Mouse (Mus musculus): ENCODE results near the gene Olfr1418. TPM values are rescaled to one million over a fixed set of nuclear protein-coding genes. Genes with fewer than 3 reads are reported as not detected.
A peak's percentile ranks its signal among the peaks of the same experiment; 100 is the strongest.

The Olfr1418 gene
- total and polyA plus RNA-seq, 3 experiments: 0.11 TPM; not detected in 2

GRCm38 (mm10) chr19:11852652-11853051, 8.2 kb downstream of the Olfr1418 start:
- TF ChIP-seq POLR2AphosphoS5 (IDR thresholded peaks at IDR 0.05; ENCODE audit: insufficient replicate concordance, low read depth, low read length) (no peak), GATA1 (IDR thresholded peaks at IDR 0.05; ENCODE audit: borderline replicate concordance, low read length) (no peak), TAL1 (conservative IDR thresholded peaks at IDR 0.05; ENCODE audit: low read depth, low read length) (no peak)
- Histone ChIP-seq H3K27me3 (ENCODE audit: insufficient read depth, low read length) (peaks cover 3% of the 10 kb centered on the region), H3K4me3 (ENCODE audit: low read depth, low read length) (no peak overlapping the region), H3K4me1 (ENCODE audit: insufficient read depth, low read depth, low read length) (no peaks in the 10 kb centered on the region), H3K36me3 (replicated peaks) (no peaks in the 10 kb centered on the region), H3K9me3 (replicated peaks) (no peaks in the 10 kb centered on the region)
- DNase-seq (ENCODE audit: low spot score) (no peak), ATAC-seq (ENCODE audit: extremely low read depth, insufficient number of reproducible peaks, low FRiP score, poor library complexity, severe bottlenecking) (no peak)

GRCm38 (mm10) chr19:11846333-11846732, 14.5 kb downstream of the Olfr1418 start:
- H3K36me3 ChIP-seq (replicated peaks): no peaks in the 10 kb centered on the region

GRCm38 (mm10) chr19:11839119-11839518, 21.7 kb downstream of the Olfr1418 start, which contains the start of gene Olfr1417:
Gene Olfr1417 (minus strand): TSS chr19:11839219.
- Histone ChIP-seq H3K9me3 (replicated peaks) (no peaks in the 10 kb centered on the region), H3K36me3 (replicated peaks) (no peaks in the 10 kb centered on the region), H3K4me3 (ENCODE audit: low read depth, low read length) (no peak within 1 kb of the TSS), H3K27me3 (ENCODE audit: insufficient read depth, low read length) (no peaks in the 10 kb centered on the region; the same call in 1 of the 2 replicates), H3K4me1 (ENCODE audit: insufficient read depth, low read depth, low read length) (no peaks in the 10 kb centered on the region)
- no peak for ATAC-seq (ENCODE audit: extremely low read depth, insufficient number of reproducible peaks, low FRiP score, poor library complexity, severe bottlenecking)
- TF ChIP-seq GATA1 (IDR thresholded peaks at IDR 0.05; ENCODE audit: borderline replicate concordance, low read length): no peak
- no peak for TF ChIP-seq POLR2AphosphoS5 (IDR thresholded peaks at IDR 0.05; ENCODE audit: insufficient replicate concordance, low read depth, low read length)
- TF ChIP-seq CTCF (IDR thresholded peaks at IDR 0.05; ENCODE audit: low read depth, low read length): no peak
- no peak for TF ChIP-seq GATA2 (IDR thresholded peaks at IDR 0.05; ENCODE audit: borderline replicate concordance, low read depth, low read length)
- TF ChIP-seq TAL1 (conservative IDR thresholded peaks at IDR 0.05; ENCODE audit: low read depth, low read length): no peak
- DNase-seq (ENCODE audit: low spot score): no peak

More at GRCm38 (mm10) chr19:11846333-11846732, 14.5 kb downstream of the Olfr1418 start:
- Histone ChIP-seq H3K4me1 (ENCODE audit: insufficient read depth, low read depth, low read length) (no peaks in the 10 kb centered on the region), H3K4me3 (ENCODE audit: low read depth, low read length) (no peak overlapping the region), H3K9me3 (replicated peaks) (no peaks in the 10 kb centered on the region), H3K27me3 (ENCODE audit: insufficient read depth, low read length) (no peaks in the 10 kb centered on the region; the same call in 1 of the 2 replicates)
- ATAC-seq (ENCODE audit: extremely low read depth, insufficient number of reproducible peaks, low FRiP score, poor library complexity, severe bottlenecking) (no peak), DNase-seq (ENCODE audit: low spot score) (no peak)
- TF ChIP-seq GATA1 (IDR thresholded peaks at IDR 0.05; ENCODE audit: borderline replicate concordance, low read length) (no peak), GATA2 (IDR thresholded peaks at IDR 0.05; ENCODE audit: borderline replicate concordance, low read depth, low read length) (no peak), CTCF (IDR thresholded peaks at IDR 0.05; ENCODE audit: low read depth, low read length) (no peak), POLR2AphosphoS5 (IDR thresholded peaks at IDR 0.05; ENCODE audit: insufficient replicate concordance, low read depth, low read length) (no peak), TAL1 (conservative IDR thresholded peaks at IDR 0.05; ENCODE audit: low read depth, low read length) (no peak)

- ATAC-seq (ENCODE audit: extremely low read depth, insufficient number of reproducible peaks, low FRiP score, poor library complexity, severe bottlenecking) (no peak), DNase-seq (ENCODE audit: low spot score) (no peak)
- TF ChIP-seq GATA2 (IDR thresholded peaks at IDR 0.05; ENCODE audit: borderline replicate concordance, low read depth, low read length) (no peak), TAL1 (conservative IDR thresholded peaks at IDR 0.05; ENCODE audit: low read depth, low read length) (no peak), POLR2AphosphoS5 (IDR thresholded peaks at IDR 0.05; ENCODE audit: insufficient replicate concordance, low read depth, low read length) (no peak), CTCF (IDR thresholded peaks at IDR 0.05; ENCODE audit: low read depth, low read length) (no peak), GATA1 (IDR thresholded peaks at IDR 0.05; ENCODE audit: borderline replicate concordance, low read length) (no peak)
- Histone ChIP-seq H3K4me3 (ENCODE audit: low read depth, low read length) (no peak overlapping the region), H3K4me1 (ENCODE audit: insufficient read depth, low read depth, low read length) (no peaks in the 10 kb centered on the region), H3K27me3 (ENCODE audit: insufficient read depth, low read length) (peaks cover under 1% of the 10 kb centered on the region; the same call in 1 of the 2 replicates), H3K9me3 (replicated peaks) (no peaks in the 10 kb centered on the region), H3K36me3 (replicated peaks) (no peaks in the 10 kb centered on the region)
Measured at GRCm38 (mm10) chr19:11823346-11824065, 37.4 kb downstream of the Olfr1418 start.

- no peak for ATAC-seq (ENCODE audit: extremely low read depth, insufficient number of reproducible peaks, low FRiP score, poor library complexity, severe bottlenecking)
- no peak for DNase-seq (ENCODE audit: low spot score)
- Histone ChIP-seq H3K4me1 (ENCODE audit: insufficient read depth, low read depth, low read length) (no peaks in the 10 kb centered on the region), H3K36me3 (replicated peaks) (no peaks in the 10 kb centered on the region), H3K9me3 (replicated peaks) (no peaks in the 10 kb centered on the region), H3K4me3 (ENCODE audit: low read depth, low read length) (no peak overlapping the region), H3K27me3 (ENCODE audit: insufficient read depth, low read length) (peaks cover 15% of the 10 kb centered on the region)
- TF ChIP-seq GATA1 (IDR thresholded peaks at IDR 0.05; ENCODE audit: borderline replicate concordance, low read length): no peak
- TF ChIP-seq GATA2 (IDR thresholded peaks at IDR 0.05; ENCODE audit: borderline replicate concordance, low read depth, low read length): no peak
- TF ChIP-seq POLR2AphosphoS5 (IDR thresholded peaks at IDR 0.05; ENCODE audit: insufficient replicate concordance, low read depth, low read length): no peak
- TF ChIP-seq CTCF (IDR thresholded peaks at IDR 0.05; ENCODE audit: low read depth, low read length): no peak
- no peak for TF ChIP-seq TAL1 (conservative IDR thresholded peaks at IDR 0.05; ENCODE audit: low read depth, low read length)
Measured at GRCm38 (mm10) chr19:11820211-11820610, 40.7 kb downstream of the Olfr1418 start.

GRCm38 (mm10) chr19:11819800-11820199, 41.1 kb downstream of the Olfr1418 start:
- Histone ChIP-seq H3K9me3 (replicated peaks) (no peaks in the 10 kb centered on the region), H3K4me3 (ENCODE audit: low read depth, low read length) (no peak overlapping the region), H3K36me3 (replicated peaks) (no peaks in the 10 kb centered on the region), H3K4me1 (ENCODE audit: insufficient read depth, low read depth, low read length) (no peaks in the 10 kb centered on the region), H3K27me3 (ENCODE audit: insufficient read depth, low read length) (peaks cover 19% of the 10 kb centered on the region)
- no peak for DNase-seq (ENCODE audit: low spot score)
- no peak for ATAC-seq (ENCODE audit: extremely low read depth, insufficient number of reproducible peaks, low FRiP score, poor library complexity, severe bottlenecking)
- TF ChIP-seq POLR2AphosphoS5 (IDR thresholded peaks at IDR 0.05; ENCODE audit: insufficient replicate concordance, low read depth, low read length) (no peak), CTCF (IDR thresholded peaks at IDR 0.05; ENCODE audit: low read depth, low read length) (0 out of 2 replicates have a peak, but pooled peaks have one; percentile 13), TAL1 (conservative IDR thresholded peaks at IDR 0.05; ENCODE audit: low read depth, low read length) (no peak), GATA2 (IDR thresholded peaks at IDR 0.05; ENCODE audit: borderline replicate concordance, low read depth, low read length) (no peak), GATA1 (IDR thresholded peaks at IDR 0.05; ENCODE audit: borderline replicate concordance, low read length) (no peak)

Data from G1E (cell line).